Mouse (Mus musculus) myocyte (in vitro differentiated cells): ENCODE results near the gene Myb. TPM values are rescaled to one million over a fixed set of nuclear protein-coding genes. Genes with fewer than 3 reads are reported as not detected.

Experiments used
- H3K27me3 ChIP-seq: one replicate; pipeline ENCODE4 v1.6.1; 2011; ENCODE audit not compliant: control insufficient read depth, insufficient read depth, insufficient read length
- H3K36me3 ChIP-seq: one replicate; pipeline ENCODE4 v1.6.1; 2011; ENCODE audit not compliant: control insufficient read depth, insufficient read depth
- H3K4me2 ChIP-seq: one replicate; pipeline ENCODE4 v1.6.1; 2011; ENCODE audit warnings: low read depth, control low read depth
- H3K4me3 ChIP-seq: one replicate; pipeline ENCODE4 v1.5.1; 2011; ENCODE audit warnings: mild to moderate bottlenecking, control low read depth, moderate library complexity
- H3K79me2 ChIP-seq: one replicate; pipeline ENCODE4 v1.6.1; 2011; ENCODE audit not compliant: control insufficient read depth, insufficient read depth
- H3ac ChIP-seq: one replicate; pipeline ENCODE4 v1.6.1; 2011; ENCODE audit not compliant: control insufficient read depth, insufficient read length
- CEBPB ChIP-seq: IDR thresholded peaks from 2 replicates; pipeline ENCODE4 v1.6.1; 2011; ENCODE audit warnings: mild to moderate bottlenecking, moderate library complexity; ENCODE audit not compliant: poor library complexity, insufficient read depth, severe bottlenecking
- E2F4 ChIP-seq: IDR thresholded peaks from one replicate; pipeline ENCODE4 v1.6.1; 2011; ENCODE audit warnings: mild to moderate bottlenecking, control low read depth, moderate library complexity; ENCODE audit not compliant: insufficient read depth
- MAX ChIP-seq: IDR thresholded peaks from one replicate; pipeline ENCODE4 v1.6.1; 2011; ENCODE audit warnings: low read depth, mild to moderate bottlenecking, control low read depth
- MYOD1 ChIP-seq, 3 experiments: IDR thresholded peaks; one replicate each; pipeline ENCODE4 v1.6.1; 2011; ENCODE audit warnings: control low read depth in 2 of 3, low read depth in 2 of 3, mild to moderate bottlenecking in 2 of 3, moderate library complexity in 1 of 3; ENCODE audit not compliant: insufficient read length in 2 of 3, control insufficient read depth in 1 of 3
- MYOG ChIP-seq, 3 experiments: IDR thresholded peaks; one replicate each; pipeline ENCODE4 v1.6.1; 2011; ENCODE audit warnings: control low read depth in 2 of 3, low read depth in 2 of 3, mild to moderate bottlenecking in 2 of 3; ENCODE audit not compliant: insufficient read length in 2 of 3, control insufficient read depth in 1 of 3, insufficient read depth in 1 of 3
- POLR2A ChIP-seq: IDR thresholded peaks from one replicate; pipeline ENCODE4 v1.6.1; 2011; ENCODE audit warnings: low read depth, mild to moderate bottlenecking, control low read depth, moderate library complexity; ENCODE audit not compliant: insufficient read length
- POLR2AphosphoS2 ChIP-seq: IDR thresholded peaks from one replicate; pipeline ENCODE4 v1.6.1; 2011; ENCODE audit warnings: low read depth, control low read depth; ENCODE audit not compliant: insufficient read length
- REST ChIP-seq: IDR thresholded peaks from one replicate; pipeline ENCODE4 v1.6.1; 2011; ENCODE audit warnings: mild to moderate bottlenecking, control low read depth, moderate library complexity; ENCODE audit not compliant: insufficient read depth, insufficient read length
- SRF ChIP-seq: IDR thresholded peaks from one replicate; pipeline ENCODE4 v1.6.1; 2011; ENCODE audit warnings: low read depth; ENCODE audit not compliant: control insufficient read depth, insufficient read length
- TCF12 ChIP-seq: IDR thresholded peaks from one replicate; pipeline ENCODE4 v1.6.1; 2011; ENCODE audit warnings: mild to moderate bottlenecking, control low read depth; ENCODE audit not compliant: poor library complexity, insufficient read depth, severe bottlenecking
- TCF3 ChIP-seq: IDR thresholded peaks from one replicate; pipeline ENCODE4 v1.6.1; 2011; ENCODE audit warnings: low read depth, control low read depth; ENCODE audit not compliant: insufficient read length
- USF1 ChIP-seq: IDR thresholded peaks from one replicate; pipeline ENCODE4 v1.6.1; 2011; ENCODE audit warnings: low read depth, mild to moderate bottlenecking, control low read depth, moderate library complexity
- polyA plus RNA-seq: library from polyadenylated mRNA; unstranded; fragments of >200 nt; fragmentation: generic; extraction: Trizol; gene quantifications from one replicate; pipeline ENCODE4 v1.2.1, GENCODE M21; 2012; ENCODE audit warnings: missing spikeins

The Myb gene
- polyA plus RNA-seq, 1 experiment, result 0.02 TPM

- H3K4me2 ChIP-seq, result no peak overlapping the region
- H3K79me2 ChIP-seq, result no peaks in the 10 kb centered on the region
- TF ChIP-seq POLR2AphosphoS2 (no peak), MYOD1 (IDR thresholded peaks at IDR 0.05; ENCODE audit: control insufficient read depth in 1 of 3, insufficient read length in 2 of 3, low read depth in 2 of 3) (no peak), REST (no peak), E2F4 (no peak), MAX (no peak), TCF12 (no peak), TCF3 (no peak), SRF (no peak), CEBPB (no peak), USF1 (no peak), POLR2A (no peak), MYOG (IDR thresholded peaks at IDR 0.05; ENCODE audit: control insufficient read depth in 1 of 3, insufficient read depth in 1 of 3, insufficient read length in 2 of 3, low read depth in 2 of 3) (no peak)
- H3K36me3 ChIP-seq, result no peaks in the 10 kb centered on the region
- no peak overlapping the region for H3K4me3 ChIP-seq
- no peaks in the 10 kb centered on the region for H3K27me3 ChIP-seq
- no peak overlapping the region for H3ac ChIP-seq
These were observed 42.7 kb upstream of the Myb start for GRCm38 (mm10) chr10:21203461-21203860.

- H3K4me3 ChIP-seq, result no peak overlapping the region
- H3K36me3 ChIP-seq, result no peaks in the 10 kb centered on the region
- no peak overlapping the region for H3ac ChIP-seq
- H3K79me2 ChIP-seq, result no peaks in the 10 kb centered on the region
- peaks cover 6% of the 10 kb centered on the region for H3K27me3 ChIP-seq
- H3K4me2 ChIP-seq, result no peak overlapping the region
- TF ChIP-seq POLR2AphosphoS2, result no peak
- TF ChIP-seq TCF12, result no peak
- no peak for TF ChIP-seq MAX
- no peak for TF ChIP-seq E2F4
These were observed 40.0 kb upstream of the Myb start for GRCm38 (mm10) chr10:21200761-21201160.

GRCm38 (mm10) chr10:21200322-21200721, 39.5 kb upstream of the Myb start:
- H3K4me3 ChIP-seq, result no peak overlapping the region
- no peaks in the 10 kb centered on the region for H3K79me2 ChIP-seq
- H3K36me3 ChIP-seq, result no peaks in the 10 kb centered on the region
- TF ChIP-seq POLR2AphosphoS2 (no peak), MYOG (IDR thresholded peaks at IDR 0.05; ENCODE audit: control insufficient read depth in 1 of 3, insufficient read depth in 1 of 3, insufficient read length in 2 of 3, low read depth in 2 of 3) (no peak), TCF3 (no peak), USF1 (no peak), MYOD1 (IDR thresholded peaks at IDR 0.05; ENCODE audit: control insufficient read depth in 1 of 3, insufficient read length in 2 of 3, low read depth in 2 of 3) (no peak), REST (no peak), MAX (no peak), TCF12 (no peak), POLR2A (no peak), E2F4 (no peak), CEBPB (no peak), SRF (no peak)
- no peak overlapping the region for H3ac ChIP-seq
- H3K27me3 ChIP-seq, result peaks cover 11% of the 10 kb centered on the region
- no peak overlapping the region for H3K4me2 ChIP-seq

- Histone ChIP-seq H3K27me3 (peaks cover 33% of the 10 kb centered on the region), H3K36me3 (no peaks in the 10 kb centered on the region), H3K4me3 (no peak overlapping the region), H3K4me2 (no peak overlapping the region), H3ac (no peak overlapping the region), H3K79me2 (no peaks in the 10 kb centered on the region)
- TF ChIP-seq MYOD1 (IDR thresholded peaks at IDR 0.05; ENCODE audit: control insufficient read depth in 1 of 3, insufficient read length in 2 of 3, low read depth in 2 of 3) (no peak), SRF (no peak), REST (no peak), MAX (no peak), CEBPB (no peak), TCF3 (no peak), MYOG (IDR thresholded peaks at IDR 0.05; ENCODE audit: control insufficient read depth in 1 of 3, insufficient read depth in 1 of 3, insufficient read length in 2 of 3, low read depth in 2 of 3) (no peak), TCF12 (no peak), USF1 (no peak), POLR2AphosphoS2 (no peak), POLR2A (no peak), E2F4 (no peak)
These were observed 35.9 kb upstream of the Myb start for GRCm38 (mm10) chr10:21196646-21197116.

GRCm38 (mm10) chr10:21195597-21195996, 34.8 kb upstream of the Myb start:
- H3K36me3 ChIP-seq, result no peaks in the 10 kb centered on the region
- no peak for TF ChIP-seq MYOD1 (IDR thresholded peaks at IDR 0.05; ENCODE audit: control insufficient read depth in 1 of 3, insufficient read length in 2 of 3, low read depth in 2 of 3)
- no peak for TF ChIP-seq TCF12
- no peak for TF ChIP-seq USF1
- TF ChIP-seq POLR2AphosphoS2, result no peak
- TF ChIP-seq TCF3, result no peak
- H3K4me3 ChIP-seq, result no peak overlapping the region
- peaks cover 34% of the 10 kb centered on the region for H3K27me3 ChIP-seq
- no peak overlapping the region for H3K4me2 ChIP-seq
- no peak overlapping the region for H3ac ChIP-seq
- H3K79me2 ChIP-seq, result no peaks in the 10 kb centered on the region
